Mouse (Mus musculus): ENCODE data around the gene Zfp580.
"Not testable (repeated sequence)": the region's sequence is repeated elsewhere in the genome, so short reads cannot be mapped to it uniquely, and the experiment has no call there.

Gene Zfp580

GRCm38 (mm10) chr7:5051193-5052192 is at the start of gene Zfp580:
Zfp580 (plus strand) TSS chr7:5051538.
- peak; percentile 85 for DNase-seq

- not testable (repeated sequence) for DNase-seq
Measured at GRCm38 (mm10) chr7:5002876-5003275, 48.5 kb upstream of the Zfp580 start.

- no peak for DNase-seq
Measured at GRCm38 (mm10) chr7:5008229-5008628, 43.1 kb upstream of the Zfp580 start.

GRCm38 (mm10) chr7:5012681-5013513 is 38.4 kb upstream of the Zfp580 start:
- no peak for DNase-seq

GRCm38 (mm10) chr7:5014251-5015117 is 36.9 kb upstream of the Zfp580 start, which contains the start of the genes Zfp524 and Fiz1:
Zfp524 (plus strand) TSS chr7:5014415.
Fiz1 (minus strand) TSS chr7:5014697.
- DNase-seq: peak; percentile 96

- peak; percentile 91 for DNase-seq
Measured at GRCm38 (mm10) chr7:5015118-5016001, 36.0 kb upstream of the Zfp580 start, which contains the start of gene Gm44973. Gm44973 (plus strand) TSS chr7:5015496.

- DNase-seq: no peak
Measured at GRCm38 (mm10) chr7:5016057-5016456, 35.3 kb upstream of the Zfp580 start.

- no peak for DNase-seq
Measured at GRCm38 (mm10) chr7:5016920-5017319, 34.4 kb upstream of the Zfp580 start.

GRCm38 (mm10) chr7:5017352-5017751 is 34.0 kb upstream of the Zfp580 start:
- no peak for DNase-seq

GRCm38 (mm10) chr7:5017931-5018330 is 33.4 kb upstream of the Zfp580 start:
- no peak for DNase-seq

GRCm38 (mm10) chr7:5019576-5019975 is 31.8 kb upstream of the Zfp580 start:
- DNase-seq: not testable (repeated sequence)

GRCm38 (mm10) chr7:5020000-5020681 is 31.2 kb upstream of the Zfp580 start, which contains the start of the genes Zfp865 and Ccdc106:
Zfp865 (plus strand) TSS chr7:5020376.
Ccdc106 (plus strand) TSS chr7:5020553.
- peak; percentile 99 for DNase-seq

GRCm38 (mm10) chr7:5020685-5021084 is 30.7 kb upstream of the Zfp580 start:
- no peak for DNase-seq

GRCm38 (mm10) chr7:5021197-5021596 is 30.1 kb upstream of the Zfp580 start:
- DNase-seq: no peak

- no peak for DNase-seq
Measured at GRCm38 (mm10) chr7:5029543-5029942, 21.8 kb upstream of the Zfp580 start.

GRCm38 (mm10) chr7:5029946-5030345 is 21.4 kb upstream of the Zfp580 start:
- no peak for DNase-seq

GRCm38 (mm10) chr7:5030554-5031275 is 20.6 kb upstream of the Zfp580 start:
- DNase-seq: no peak

GRCm38 (mm10) chr7:5031496-5031895 is 19.8 kb upstream of the Zfp580 start:
- no peak for DNase-seq

GRCm38 (mm10) chr7:5033818-5034217 is 17.5 kb upstream of the Zfp580 start, which contains the start of gene 4632433K11Rik:
4632433K11Rik (plus strand) TSS chr7:5034118.
- DNase-seq: no peak

GRCm38 (mm10) chr7:5035628-5036027 is 15.7 kb upstream of the Zfp580 start:
- no peak for DNase-seq

Data from right cerebral cortex, postnatal 25 days (tissue).